Mouse (Mus musculus) thymus, postnatal 10 days (tissue): ENCODE data around the gene Cbx6.
A peak's percentile ranks its signal among the peaks of the same experiment; 100 is the strongest.
"Not testable (repeated sequence)": the region's sequence is repeated elsewhere in the genome, so short reads cannot be mapped to it uniquely, and the experiment has no call there.

Source experiments
- DNase-seq, 2 experiments: peaks; one replicate each; pipeline ENCODE4 v3.0.0; 2021; ENCODE audit warnings: low spot score in 2 of 2

The Cbx6 gene

DNA sequence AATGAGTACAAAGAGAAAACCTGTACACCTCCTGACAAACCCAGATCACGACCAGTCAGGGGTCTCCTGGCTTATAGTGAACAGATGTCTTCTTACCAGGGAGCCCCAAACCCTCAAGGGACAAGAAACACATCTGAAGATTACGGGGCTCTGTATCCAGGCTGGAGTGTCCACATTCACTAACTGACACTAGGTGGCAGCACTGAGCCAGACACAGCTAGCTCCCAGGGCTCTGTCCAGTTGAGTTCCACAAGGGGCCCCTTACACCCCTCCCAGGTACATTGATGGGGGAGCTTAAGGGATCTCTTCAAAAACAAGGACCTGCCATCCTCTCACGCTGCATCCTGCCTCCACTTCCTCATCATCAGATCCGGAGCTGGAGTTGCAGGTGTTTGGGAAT lies 4.1 kb downstream of the Cbx6 start:
- peak; percentile 34 to 83 for DNase-seq

DNA sequence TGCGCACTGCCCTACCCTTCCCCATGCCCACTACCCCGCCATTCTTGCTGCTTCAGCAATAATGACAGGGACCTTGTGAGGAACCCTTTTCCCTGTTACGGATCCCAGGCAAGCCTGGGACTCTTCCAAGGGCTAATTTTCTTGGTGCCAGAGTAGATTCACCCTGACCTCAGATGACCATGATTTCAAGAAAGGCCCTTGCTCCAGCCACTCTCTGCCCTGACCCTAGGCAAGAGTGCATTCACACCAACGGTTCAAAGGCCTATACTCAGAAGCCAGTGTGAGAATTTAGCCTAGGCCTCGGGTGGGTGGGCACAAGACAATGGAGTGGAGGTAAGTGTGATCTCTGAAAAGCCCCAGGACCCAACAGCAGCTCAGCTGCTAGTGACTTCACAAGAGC lies 5.1 kb downstream of the Cbx6 start:
- no peak for DNase-seq

DNA sequence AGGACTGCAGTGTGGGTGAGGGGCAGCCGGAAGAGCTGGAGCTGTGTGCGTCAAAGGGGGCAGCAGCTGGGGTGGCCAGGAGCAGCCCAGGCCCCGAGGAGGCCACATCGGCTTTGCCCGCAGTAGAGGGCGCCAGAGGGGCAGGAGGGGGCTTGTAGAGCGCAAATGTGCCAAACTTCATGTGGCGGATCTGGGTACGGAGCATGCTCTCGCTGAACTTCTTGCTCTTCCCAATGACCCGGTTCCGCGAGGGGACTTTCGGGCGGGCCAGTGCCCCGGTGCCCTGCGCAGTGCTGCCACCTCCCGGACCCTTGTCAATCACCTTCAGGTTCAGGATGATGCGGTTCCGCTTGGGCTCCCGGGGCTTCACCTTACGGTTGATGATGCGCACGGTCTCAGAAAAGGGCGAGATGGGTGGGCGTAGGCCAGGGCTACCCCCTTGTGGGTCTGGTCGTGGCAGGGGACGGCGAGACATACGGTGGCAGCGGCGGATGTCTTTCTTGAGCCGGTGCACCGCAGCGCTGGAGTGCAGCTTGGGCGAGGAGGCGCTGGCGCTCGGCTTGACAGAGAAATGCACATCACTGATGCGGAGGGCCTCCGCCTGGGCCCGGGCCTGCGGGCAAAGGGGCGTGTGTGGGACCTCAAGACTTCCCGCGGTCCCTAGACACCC lies 6.0 kb downstream of the Cbx6 start:
- DNase-seq, result peak in 1 of 2 experiments; percentile 12

DNA sequence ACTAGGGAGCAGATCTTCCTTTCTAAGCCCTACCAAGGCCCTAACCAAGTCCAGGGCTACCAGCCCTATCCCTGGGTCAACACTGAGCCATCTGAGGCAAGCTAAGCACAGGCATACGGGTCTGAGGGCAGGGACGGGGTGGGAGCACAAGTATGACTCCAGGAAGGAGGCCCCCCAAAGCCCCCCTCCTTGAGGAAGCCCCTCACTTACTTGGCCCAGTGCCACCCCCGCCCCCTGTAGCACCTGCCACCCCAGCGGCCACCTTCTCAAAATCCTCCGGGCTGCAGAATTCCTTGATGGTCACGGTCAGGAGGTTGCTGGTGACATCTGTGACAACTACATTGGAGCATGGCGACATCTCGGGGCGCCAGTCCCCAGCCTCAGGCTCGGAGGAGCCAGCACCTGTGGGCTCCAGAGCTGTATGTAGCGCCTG lies 6.7 kb downstream of the Cbx6 start:
- DNase-seq, result no peak

DNA sequence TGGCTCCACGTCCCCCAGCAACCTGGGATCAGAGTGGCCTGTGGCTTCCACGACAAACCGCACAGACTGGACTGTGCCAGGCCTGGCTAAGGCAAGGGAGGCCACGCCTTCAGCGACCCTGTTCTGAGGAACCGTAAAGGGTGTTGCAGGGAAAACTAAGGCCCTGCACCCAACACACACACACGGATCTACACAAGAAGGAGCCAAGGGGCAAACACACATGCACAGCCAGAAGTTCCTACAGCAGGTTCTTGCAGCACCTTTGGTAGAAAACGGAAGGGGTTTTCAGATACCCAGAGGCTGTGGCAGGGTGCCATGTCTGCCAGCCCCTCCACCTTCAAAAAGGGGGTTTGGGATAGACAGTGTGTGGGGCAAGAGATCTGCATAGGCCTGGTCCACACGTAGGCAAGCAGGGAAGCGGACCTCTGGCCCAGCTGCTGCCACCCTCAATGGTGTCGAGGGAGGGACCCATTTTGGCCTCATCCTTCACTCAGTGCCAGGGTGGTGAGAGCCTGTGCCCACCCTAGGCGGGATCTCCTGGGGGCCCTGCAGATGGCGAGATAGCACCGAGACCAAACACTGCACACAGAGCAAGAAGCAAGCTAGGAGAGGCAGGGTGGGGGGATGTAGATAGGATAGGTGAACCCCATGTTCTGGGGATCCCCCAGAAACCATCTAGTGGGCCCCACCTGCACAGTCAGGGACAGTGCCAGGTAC lies 7.3 kb downstream of the Cbx6 start:
- no peak for DNase-seq

DNA sequence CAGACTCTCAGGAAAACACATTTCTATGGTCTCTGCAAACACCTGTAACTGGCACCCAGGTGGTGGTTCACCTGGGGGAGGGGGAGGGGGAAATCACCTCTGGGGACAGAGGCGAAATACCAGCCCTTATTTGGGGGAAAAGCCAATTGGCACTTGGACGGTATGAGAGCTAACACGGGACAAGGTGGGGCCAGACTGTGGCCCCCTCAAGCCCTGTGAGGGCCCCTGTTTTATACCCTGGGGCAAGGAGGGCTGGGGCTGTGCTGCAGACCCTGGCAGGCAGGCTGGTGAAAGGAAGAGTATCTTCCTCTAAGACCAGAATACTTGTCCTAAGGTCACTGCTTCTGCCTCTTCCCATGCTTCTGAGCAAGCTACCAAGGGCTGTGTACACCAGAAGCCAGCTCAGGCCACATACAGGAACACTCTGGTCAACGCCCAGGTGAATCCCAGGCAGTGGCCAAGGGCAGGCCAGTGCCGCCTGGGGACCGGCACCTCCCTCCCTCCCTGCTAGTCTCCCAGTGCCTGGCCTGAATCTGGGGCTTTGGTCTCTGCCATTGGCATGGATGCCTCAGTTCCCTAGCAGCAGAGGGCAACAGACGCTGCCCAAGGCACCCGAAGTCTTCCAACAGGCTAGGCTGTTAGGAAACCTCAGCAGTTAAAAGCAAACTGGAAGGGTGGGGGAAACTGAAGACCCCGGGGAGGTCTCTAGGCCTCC lies 8.1 kb downstream of the Cbx6 start:
- DNase-seq, result no peak

DNA sequence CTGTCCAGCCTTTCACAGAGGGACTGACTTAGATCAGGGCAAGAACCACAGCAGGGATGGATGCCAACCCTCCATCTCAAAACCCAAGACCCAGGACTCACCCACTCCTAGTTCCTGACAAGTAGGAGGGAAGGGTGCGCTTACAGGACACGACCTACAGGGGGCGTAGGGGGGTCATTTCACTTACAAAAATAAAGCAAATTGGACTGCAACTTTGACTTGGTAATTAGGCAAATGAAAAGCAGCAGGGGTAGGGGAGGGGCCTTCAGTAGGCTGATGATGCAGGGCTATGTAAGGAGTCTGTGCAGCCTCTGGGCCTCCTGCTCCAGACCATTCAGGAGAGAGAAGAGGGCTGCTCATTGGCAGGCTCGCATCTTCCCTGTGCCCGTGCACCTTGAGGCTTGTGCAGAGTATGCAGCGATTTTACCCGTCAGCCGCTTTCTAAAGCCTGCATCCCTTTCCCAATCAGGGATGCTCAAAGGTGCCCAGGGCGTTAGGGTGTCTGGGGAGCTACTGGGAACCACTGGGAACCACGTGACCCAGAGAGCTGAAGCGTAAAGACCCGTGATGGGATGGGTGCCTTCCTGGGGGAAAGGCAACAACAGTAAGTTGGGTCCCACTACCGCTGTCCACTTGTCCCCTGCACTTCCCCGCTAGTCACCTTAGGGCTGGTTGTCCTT lies 9.2 kb downstream of the Cbx6 start:
- DNase-seq, result no peak

DNA sequence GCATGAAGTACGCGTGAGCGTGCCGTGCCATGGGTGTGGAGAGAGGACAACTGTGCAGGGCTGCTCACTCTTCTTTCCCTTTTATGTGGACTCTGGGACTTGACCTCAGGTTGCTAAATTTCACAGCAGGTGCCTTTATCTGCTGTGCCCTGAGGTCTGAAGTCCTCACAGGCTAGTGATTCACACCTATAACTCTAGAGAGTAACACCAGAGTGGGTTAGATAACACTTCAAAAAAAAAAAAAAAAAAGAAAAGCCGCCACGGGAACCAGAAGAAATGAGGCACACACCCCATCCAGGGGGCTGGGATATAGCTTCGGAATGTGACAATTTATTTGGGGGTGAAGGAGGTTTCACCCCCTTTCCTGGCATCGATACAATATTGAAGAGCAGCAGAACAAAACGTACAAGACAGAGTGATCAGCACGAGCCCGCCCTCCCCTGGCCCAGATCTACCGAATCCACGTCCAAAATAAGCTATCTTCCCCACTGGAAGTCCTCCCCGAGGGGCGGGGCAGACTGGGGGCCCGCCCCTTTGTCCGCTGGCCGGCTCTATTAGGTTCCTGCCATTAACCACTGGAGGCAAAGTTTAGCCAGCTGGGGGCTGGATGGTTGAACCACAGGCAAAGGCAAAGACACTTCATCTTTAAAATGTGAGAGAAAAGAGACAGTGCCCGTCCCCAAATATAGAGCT lies 10.8 kb downstream of the Cbx6 start:
- DNase-seq, result no peak

DNA sequence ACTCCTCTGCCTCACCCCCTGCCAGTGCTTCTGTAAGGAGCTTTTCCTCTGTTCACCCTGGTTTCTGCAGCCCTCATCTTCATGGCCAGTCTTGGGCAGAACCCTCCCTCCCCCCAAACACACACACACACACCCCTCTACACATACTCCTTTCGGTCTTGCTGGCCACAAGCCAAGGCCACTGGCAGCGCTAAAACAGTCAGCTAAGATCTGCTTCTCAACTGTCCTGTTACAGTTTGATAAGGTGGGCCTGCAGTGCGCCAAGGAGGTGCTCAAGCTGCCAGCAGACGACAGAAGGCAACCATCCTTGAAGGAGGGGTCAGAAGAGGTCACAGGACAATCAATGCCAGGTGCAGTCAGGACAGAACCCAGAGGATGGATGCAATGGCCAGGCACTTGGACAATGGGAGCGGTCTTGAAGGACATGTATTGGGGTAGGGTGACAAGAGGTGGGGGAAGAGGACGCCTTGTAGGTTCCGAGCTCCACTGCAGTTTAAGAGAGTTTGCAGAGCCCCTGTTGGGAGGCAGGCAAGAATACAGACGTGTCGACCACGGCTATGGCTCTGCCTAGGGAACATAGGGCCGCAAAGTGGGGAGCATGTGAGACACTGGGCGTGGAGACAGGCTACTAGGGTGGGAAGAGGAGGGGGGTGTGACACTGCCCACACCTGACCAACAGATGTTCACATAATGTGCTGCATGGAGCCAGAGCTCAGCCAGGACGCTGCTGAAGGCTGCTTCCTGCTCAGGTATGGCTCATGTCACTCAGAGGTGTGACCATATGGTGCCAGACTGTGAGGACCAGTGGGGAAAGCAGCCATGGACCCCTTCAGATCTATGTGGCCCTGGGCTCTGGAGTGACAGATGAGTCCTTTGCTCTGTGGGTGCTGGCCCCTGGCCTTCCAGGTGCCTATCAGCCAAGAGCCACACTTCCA lies 12.0 kb downstream of the Cbx6 start:
- no peak for DNase-seq

DNA sequence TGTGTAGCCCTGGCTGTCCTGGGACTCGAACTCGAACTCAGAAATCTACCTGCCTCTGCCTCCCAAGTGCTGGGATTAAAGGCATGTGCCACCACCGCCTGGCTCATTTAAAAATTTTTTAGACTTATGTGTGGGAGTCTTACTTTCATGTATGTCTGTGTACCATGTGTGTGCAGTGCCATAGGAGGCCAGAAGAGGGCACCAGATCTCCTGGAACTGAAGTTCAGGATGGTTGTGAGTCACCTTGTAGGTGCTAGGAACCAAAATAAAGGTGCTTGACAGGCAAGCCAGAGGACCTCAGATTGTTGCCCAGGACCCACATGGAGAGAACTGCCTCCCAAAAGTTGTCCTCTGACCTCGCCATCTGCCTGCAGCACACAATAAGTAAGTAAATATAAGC lies 16.2 kb downstream of the Cbx6 start:
- DNase-seq, result no peak

DNA sequence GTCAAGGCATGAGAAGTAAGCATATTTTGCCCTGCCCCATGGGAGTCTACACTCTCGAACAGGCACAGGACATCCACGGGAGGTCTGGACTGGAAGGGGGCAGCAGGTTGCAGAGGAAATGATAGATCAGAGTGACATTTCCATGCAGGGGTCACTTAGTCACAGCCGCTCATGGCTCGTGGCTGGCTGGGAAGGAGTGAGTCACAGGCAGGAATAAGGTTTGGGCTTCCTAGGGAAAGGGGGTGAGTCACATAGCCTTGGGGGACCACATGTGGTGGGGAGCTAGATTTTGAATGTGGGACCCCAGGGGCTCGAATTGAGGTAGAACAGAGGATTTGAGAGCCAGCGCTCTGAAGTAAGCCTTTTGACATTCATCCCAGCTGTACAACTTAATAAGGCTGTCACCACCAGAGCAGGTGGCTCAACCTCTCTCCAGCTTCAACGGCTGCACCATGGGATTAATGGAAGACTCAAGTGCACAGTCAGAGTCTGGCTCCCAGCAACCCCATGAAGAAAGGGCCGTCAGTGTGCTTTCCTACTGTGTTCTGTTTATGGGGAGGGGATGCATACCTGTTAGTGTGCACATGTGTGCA lies 20.7 kb downstream of the Cbx6 start:
- no peak for DNase-seq

DNA sequence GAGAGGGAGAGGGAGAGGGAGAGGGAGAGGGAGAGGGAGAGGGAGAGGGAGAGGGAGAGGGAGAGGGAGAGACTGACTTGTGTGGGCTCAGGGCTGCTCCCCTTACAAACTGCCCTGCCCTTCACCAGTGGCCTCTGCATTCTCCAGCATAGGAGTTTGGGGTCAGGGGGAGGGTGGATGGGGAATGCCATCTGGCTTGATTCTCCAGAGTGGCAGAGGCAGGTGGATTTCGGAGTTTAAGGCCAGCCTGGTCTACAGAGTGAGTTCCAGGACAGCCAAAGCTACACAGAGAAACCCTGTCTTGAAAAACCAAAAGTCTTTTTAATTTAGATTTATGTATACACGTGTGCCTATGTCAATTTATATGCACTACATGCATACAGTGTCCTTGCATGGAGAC lies 21.6 kb downstream of the Cbx6 start:
- not testable (repeated sequence) for DNase-seq

DNA sequence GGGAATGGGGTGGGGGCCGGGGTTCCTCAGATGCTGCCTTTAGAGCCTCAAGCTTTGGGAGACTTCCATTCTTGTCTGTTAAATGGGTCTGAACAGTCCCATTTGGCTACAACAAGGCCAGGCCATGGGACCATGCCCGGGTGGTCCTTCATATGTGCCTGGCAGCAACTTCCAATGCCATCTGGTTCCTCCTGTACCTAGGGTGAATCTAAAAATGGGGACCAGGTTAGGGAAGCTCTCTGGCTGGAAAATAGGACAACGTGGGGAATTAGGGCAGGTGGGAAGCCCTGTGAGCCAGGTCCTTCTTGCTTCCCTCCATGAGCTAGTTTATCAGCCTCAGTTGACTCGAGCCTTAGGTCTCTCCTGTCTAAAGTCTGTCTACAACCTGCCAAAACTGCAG lies 23.5 kb downstream of the Cbx6 start:
- no peak for DNase-seq

DNA sequence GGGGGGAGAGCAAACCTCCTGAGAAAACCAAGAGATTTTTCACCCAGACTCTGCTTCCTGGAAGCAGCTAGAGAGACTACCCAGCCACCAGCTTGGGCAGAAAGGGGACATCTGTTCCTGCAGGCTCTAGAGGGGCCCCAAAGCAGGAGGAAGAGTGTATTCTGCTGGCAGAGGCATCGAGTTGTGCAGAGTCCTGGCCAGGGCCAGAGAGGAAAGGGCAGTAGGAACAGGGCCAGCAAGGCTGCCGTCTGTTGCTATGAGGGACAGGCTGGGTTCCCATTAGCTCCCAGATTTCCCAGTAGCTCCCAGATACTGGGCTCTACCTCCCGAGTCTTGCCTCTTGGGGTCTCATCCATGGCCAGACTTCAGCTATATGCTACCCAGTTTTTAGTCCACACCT lies 24.4 kb downstream of the Cbx6 start:
- DNase-seq, result no peak

DNA sequence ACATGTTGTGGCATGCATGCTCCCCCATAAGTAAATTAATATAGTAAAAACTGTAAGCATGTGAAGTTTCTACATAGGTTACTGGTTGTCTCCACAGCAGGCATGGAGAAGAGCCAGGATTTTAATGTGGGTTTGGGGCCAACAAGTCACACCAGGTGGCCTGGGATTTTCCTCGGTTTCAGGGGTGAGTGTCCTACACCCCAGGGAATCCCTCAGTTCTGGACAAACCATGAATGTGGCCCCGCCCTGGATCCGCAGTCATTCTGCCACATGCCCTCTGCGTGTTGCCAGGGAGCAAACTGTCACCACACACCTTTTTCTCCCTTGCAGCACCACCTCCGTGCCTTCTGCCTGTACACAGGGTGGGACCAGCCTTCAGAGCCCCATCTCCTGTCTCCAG lies 25.8 kb downstream of the Cbx6 start:
- DNase-seq, result no peak

DNA sequence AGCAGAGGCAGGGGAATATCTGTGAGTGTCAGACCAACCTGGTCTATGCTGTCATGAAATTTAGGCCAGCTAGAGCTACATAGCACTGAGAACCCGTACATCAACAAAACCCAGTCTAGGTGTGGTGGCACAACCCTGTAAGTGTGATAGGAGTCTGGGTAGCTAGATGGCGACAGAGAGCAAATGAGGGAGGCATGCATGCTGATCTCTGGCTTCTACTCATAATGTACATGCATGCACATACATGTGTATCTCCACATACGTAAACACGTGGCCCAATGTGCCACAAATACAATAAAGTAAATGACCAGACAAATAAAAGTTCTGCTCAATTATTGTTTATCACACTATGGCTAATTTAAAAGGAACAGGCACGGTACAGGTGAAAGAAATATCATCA lies 26.4 kb downstream of the Cbx6 start:
- peak; percentile 14 to 59 for DNase-seq

DNA sequence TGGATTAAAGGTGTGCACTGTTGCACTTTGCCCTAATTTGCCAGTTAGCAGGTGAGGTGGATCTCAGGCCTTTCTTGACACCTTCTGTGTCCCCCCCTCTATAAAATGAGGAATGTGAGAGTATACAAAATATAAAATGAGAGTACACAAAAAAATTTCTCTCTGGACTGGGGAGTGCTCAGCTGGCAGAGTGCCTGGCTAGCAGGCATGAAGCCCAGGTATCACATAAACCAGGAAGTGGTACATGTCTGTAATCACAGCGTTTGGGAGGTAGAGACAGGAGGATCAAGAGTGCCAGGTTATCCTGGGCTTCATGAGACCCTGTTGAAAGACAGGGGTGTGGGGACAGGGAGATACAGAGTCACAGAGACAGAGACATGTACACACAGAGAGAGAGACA lies 27.4 kb downstream of the Cbx6 start:
- DNase-seq, result no peak

DNA sequence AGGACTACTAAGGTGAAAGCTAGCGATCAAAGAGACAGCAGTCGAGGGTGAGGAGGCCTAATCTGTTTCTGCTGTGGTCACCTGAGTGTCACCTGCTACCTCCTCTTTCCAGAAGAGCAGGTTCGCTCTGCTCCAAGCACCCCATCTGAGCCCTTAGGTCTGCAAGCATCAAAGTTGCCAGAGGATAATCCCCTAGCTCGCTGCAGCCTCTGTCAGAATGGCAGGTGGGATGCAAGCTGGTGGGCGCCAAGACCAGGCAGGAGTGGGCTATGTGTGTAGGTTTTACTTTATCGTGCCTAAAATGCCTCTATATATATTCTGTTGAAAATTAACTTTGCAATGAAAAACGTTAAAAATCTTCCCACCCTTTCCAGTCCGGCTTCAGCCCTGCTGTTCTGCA lies 29.2 kb downstream of the Cbx6 start:
- DNase-seq, result no peak

DNA sequence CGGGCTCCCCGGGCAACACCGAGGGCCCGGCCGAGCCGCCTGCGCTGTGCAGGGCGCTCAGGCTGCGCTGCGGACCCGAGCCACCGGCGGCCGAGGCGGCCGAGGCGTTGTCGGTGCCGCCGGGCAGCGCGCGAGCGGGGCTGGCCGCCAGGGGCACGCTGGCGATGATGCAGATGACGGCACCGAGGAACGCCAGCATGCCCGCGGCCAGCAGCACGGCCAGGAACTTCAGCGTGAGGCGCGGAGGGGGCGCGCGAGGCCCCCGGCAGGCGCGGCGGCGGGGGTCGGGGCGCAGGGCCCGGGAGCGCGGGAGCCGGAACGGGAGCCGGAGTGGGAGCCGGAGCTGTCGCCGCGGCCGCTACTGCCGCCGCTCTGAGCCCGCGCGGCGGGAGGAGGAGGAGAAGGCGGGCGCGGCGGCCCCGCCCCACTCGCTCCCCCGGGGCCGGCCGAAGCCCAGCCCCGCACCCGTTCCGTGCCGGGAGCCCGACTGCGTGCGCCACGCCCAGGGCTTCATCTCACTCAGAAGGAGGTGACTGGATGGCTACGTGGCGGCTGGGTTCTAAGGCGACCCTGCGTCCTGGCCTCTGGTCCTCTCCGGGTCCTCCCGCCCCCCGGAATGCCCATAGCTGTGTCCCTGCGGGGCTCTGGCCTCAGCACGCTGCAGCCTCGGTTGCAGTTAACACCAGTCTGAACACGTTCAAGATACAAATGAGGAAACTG lies 30.0 kb downstream of the Cbx6 start, which contains the start of gene Nptxr:
Gene Nptxr, minus strand, starts transcription at position 415 of the 720 bp plus-strand sequence.
- DNase-seq, result no peak
